Mouse (Mus musculus) cerebellum, adult 2 months (tissue): ENCODE measurements at regions not wholly inside any gene's neighbourhood (a gene's known extent, or its start where the extent isn't known, plus 50 kb on each side); places are given as distances from the start of the nearest gene placed in this dataset.

ENCODE experiments used
- CTCF ChIP-seq: fragments of 200-500 bp; IDR thresholded peaks from 2 replicates; pipeline ENCODE4 v1.5.1; 2011; ENCODE audit warnings: low read depth, mild to moderate bottlenecking, control low read depth, low read length, moderate library complexity, borderline replicate concordance; ENCODE audit not compliant: insufficient read depth
- POLR2A ChIP-seq: fragments of 200-500 bp; IDR thresholded peaks from 2 replicates; pipeline ENCODE4 v1.6.1; 2011; ENCODE audit warnings: low read length, control low read depth, borderline replicate concordance; ENCODE audit not compliant: insufficient read depth

DNA sequence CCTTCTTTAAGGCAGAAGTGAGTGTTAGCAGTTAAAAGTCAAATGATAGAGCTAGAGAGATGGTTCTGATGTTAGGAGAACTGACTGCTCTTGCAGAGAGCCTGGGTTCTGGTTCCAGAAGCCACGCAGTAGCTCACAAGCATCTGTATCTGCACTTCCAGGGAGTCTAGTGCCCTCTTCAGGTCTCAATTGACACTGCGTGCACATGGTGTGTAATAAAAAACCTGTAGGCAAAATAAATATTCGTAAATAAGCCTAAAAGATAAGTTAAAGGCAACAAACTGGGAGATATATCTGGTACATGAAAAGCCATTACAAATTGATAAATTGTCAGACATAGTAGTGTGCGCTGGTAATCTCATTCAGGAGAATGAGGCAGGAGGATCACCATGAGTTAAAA lies 133.8 kb upstream of the Csf3r start:
- no peak for TF ChIP-seq CTCF
- no peak for TF ChIP-seq POLR2A
